Mouse (Mus musculus) C2C12 (cell line): ENCODE measurements around the gene Surf1. TPM values are rescaled to one million over a fixed set of nuclear protein-coding genes. Genes with fewer than 3 reads are reported as not detected.
"Not testable (repeated sequence)": the region's sequence is repeated elsewhere in the genome, so short reads cannot be mapped to it uniquely, and the experiment has no call there.

ENCODE experiments used
- H3K27me3 ChIP-seq: one replicate; pipeline ENCODE4 v1.6.1; 2011; ENCODE audit not compliant: control insufficient read depth, insufficient read depth, insufficient read length
- H3K36me3 ChIP-seq: one replicate; pipeline ENCODE4 v1.6.1; 2011; ENCODE audit not compliant: control insufficient read depth, insufficient read depth
- H3K4me3 ChIP-seq: one replicate; pipeline ENCODE4 v1.5.1; 2011; ENCODE audit warnings: mild to moderate bottlenecking, control low read depth; ENCODE audit not compliant: poor library complexity, insufficient read depth, severe bottlenecking
- H3K79me2 ChIP-seq: one replicate; pipeline ENCODE4 v1.6.1; 2011; ENCODE audit not compliant: control insufficient read depth, insufficient read depth
- H3K79me3 ChIP-seq: one replicate; pipeline ENCODE4 v1.6.1; 2011; ENCODE audit warnings: low read depth, control low read depth
- H3ac ChIP-seq: one replicate; pipeline ENCODE3; 2011; ENCODE audit warnings: low read depth; ENCODE audit not compliant: control insufficient read depth, insufficient read length
- CEBPB ChIP-seq: IDR thresholded peaks from one replicate; pipeline ENCODE4 v1.6.1; 2011; ENCODE audit warnings: low read depth, mild to moderate bottlenecking, control low read depth, moderate library complexity
- CTCF ChIP-seq: IDR thresholded peaks from one replicate; pipeline ENCODE4 v1.5.1; 2011; ENCODE audit not compliant: control insufficient read depth, insufficient read depth, insufficient read length
- FOSL1 ChIP-seq: IDR thresholded peaks from one replicate; pipeline ENCODE4 v1.8.0; 2011; ENCODE audit warnings: mild to moderate bottlenecking, low read length; ENCODE audit not compliant: poor library complexity, insufficient read depth, severe bottlenecking
- MAX ChIP-seq: IDR thresholded peaks from one replicate; pipeline ENCODE4 v1.6.1; 2011; ENCODE audit warnings: mild to moderate bottlenecking, control low read depth
- MYOD1 ChIP-seq: IDR thresholded peaks from one replicate; pipeline ENCODE4 v1.6.1; 2011; ENCODE audit warnings: low read depth; ENCODE audit not compliant: control insufficient read depth, insufficient read length
- MYOG ChIP-seq: IDR thresholded peaks from one replicate; pipeline ENCODE4 v1.6.1; 2011; ENCODE audit not compliant: control insufficient read depth, insufficient read length; ENCODE audit errors: extremely low read depth
- USF1 ChIP-seq: IDR thresholded peaks from one replicate; pipeline ENCODE4 v1.6.1; 2011; ENCODE audit warnings: low read depth, mild to moderate bottlenecking, control low read depth, moderate library complexity
- polyA plus RNA-seq: library from polyadenylated mRNA; unstranded; fragments of >200 nt; fragmentation: generic; extraction: Trizol; gene quantifications from one replicate; pipeline ENCODE4 v1.2.1, GENCODE M21; 2012; ENCODE audit warnings: missing spikeins

Gene Surf1
- polyA plus RNA-seq, 1 experiment = 40.8 TPM

DNA sequence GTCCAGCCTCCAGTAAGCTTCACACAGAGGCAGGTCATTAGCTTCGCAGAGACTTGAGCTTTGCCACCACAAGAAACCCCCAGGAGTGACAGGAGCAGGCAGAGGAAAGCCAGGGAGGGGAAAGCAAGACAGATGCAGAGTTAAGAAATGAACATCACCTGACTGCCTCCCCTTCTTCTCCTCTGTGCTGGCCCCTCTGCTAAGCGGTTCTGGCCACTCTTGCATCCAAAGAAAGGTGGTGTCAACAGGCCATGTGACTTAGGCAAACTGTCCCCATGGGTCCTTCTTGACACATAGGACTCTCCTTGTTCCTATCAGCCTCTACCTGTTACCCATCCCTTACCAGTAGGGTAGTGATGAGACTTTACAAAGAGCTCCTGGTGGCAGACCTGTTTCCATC is 10.4 kb downstream of the Surf1 start:
- no peaks in the 10 kb centered on the region for H3K27me3 ChIP-seq
- TF ChIP-seq MYOG = no peak
- TF ChIP-seq USF1 = no peak
- TF ChIP-seq CEBPB = no peak
- no peak for TF ChIP-seq FOSL1
- TF ChIP-seq MYOD1 = no peak
- TF ChIP-seq MAX = no peak
- H3K4me3 ChIP-seq = no peak overlapping the region
- H3ac ChIP-seq = no peak overlapping the region
- H3K79me2 ChIP-seq = peaks cover 100% of the 10 kb centered on the region
- peaks cover 49% of the 10 kb centered on the region for H3K36me3 ChIP-seq
- H3K79me3 ChIP-seq = peaks cover 61% of the 10 kb centered on the region

DNA sequence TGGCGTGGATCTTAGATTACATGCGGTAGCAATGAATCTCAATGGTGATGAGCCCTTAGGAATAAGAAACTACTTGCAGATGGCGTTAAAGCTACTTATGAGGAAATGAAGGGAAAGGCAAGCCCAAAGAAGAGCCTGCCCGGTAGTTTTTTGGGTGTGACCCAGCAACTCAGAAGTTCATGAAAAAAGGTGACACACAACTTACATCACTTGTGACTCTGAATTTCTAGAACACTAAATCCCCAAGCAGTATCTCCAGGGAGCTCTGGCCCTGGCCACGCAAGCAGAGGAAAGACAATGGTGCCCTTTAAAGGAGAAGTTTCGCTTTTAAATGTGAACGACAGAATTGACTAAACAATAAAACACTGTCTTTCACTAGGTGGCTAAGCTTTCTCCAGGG is 13.0 kb downstream of the Surf1 start:
- H3K79me3 ChIP-seq = peaks cover 55% of the 10 kb centered on the region
- H3K36me3 ChIP-seq = peaks cover 67% of the 10 kb centered on the region
- peak overlapping the region; percentile 89 for H3K4me3 ChIP-seq
- peak overlapping the region; percentile 73 for H3ac ChIP-seq
- H3K27me3 ChIP-seq = no peaks in the 10 kb centered on the region
- peaks cover 98% of the 10 kb centered on the region for H3K79me2 ChIP-seq
- TF ChIP-seq MYOD1 (no peak), MYOG (no peak), USF1 (no peak), FOSL1 (no peak), CEBPB (no peak), CTCF (no peak)

DNA sequence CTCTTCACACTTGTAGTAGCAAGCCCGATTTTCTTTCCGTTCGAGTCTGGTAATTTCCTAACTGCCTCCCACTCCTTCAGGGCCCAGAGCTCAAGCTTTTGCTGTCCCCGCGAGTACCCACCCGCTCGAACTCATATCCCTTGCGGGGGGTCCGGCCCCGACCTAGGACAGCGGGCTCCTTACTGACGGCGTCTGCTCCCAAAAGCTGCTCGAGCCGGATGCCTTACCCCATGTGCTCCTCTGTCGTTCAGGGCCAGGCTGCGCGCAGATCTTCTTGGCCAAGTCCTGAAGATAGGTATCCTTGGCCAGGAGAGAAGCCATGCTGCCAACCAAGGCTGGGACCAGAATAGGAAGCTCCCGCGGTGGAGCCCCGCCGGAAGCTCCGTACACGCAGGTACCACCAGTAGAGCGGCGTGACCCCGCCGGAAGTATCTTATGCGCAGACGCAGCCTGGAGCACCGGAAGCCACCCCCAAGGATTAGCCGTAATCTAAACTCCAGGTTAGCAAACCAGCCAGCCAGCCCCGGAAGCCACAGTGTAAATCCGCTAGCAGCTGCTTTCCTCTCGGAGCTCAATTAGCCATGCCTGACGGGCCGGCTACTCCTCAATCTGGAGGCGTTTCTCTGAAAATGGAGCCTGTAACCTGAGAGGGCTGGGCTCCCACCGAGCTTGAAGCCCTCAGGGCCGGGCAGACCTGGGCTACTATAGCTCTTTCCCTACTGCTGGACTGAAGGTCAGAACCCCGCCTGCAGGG is 13.7 kb downstream of the Surf1 start, which contains the start of gene Surf6:
TSS of gene Surf6 (minus strand) at position 413 of the 754 bp plus-strand sequence.
- TF ChIP-seq MAX (peak; percentile 86), MYOD1 (peak; percentile 66), CEBPB (no peak)
- Histone ChIP-seq H3K36me3 (peaks cover 67% of the 10 kb centered on the region), H3K27me3 (no peaks in the 10 kb centered on the region), H3K79me3 (peaks cover 49% of the 10 kb centered on the region), H3K79me2 (peaks cover 95% of the 10 kb centered on the region), H3ac (peak within 1 kb of the TSS; percentile 93), H3K4me3 (peak within 1 kb of the TSS; percentile 89)

DNA sequence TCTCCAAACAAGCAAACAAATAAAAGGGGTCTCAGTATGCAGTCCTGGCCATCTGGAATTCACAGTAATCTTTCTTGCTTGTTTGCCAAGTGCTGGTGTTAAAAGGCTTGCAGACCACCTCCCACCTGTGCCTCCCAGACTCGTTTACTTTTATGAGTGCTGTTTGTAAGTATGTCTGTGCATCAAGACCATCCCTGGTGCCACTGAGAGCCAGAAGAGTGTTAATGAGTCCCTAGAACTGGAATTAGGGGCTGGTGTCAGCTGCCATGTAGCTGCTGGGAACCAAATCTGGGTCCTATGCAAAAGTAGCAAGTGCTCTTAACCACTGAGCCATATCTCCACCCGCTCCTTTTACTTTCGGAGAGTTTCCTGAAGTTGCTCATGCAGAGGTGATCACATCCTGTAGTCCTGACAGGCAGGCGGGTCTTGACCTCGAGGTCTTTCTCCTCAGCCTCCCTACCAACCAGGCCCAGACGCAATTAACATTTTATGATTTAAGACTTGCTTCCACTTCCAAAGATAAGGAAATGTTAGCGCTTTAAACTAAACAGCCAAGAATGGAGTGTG is 14.4 kb downstream of the Surf1 start:
- peak overlapping the region; percentile 89 for H3K4me3 ChIP-seq
- H3ac ChIP-seq = peak overlapping the region; percentile 93
- no peak for TF ChIP-seq CEBPB
- TF ChIP-seq USF1 = no peak
- TF ChIP-seq MYOG = no peak
- TF ChIP-seq FOSL1 = no peak
- no peaks in the 10 kb centered on the region for H3K27me3 ChIP-seq
- H3K79me2 ChIP-seq = peaks cover 88% of the 10 kb centered on the region
- peaks cover 44% of the 10 kb centered on the region for H3K79me3 ChIP-seq
- H3K36me3 ChIP-seq = peaks cover 67% of the 10 kb centered on the region

DNA sequence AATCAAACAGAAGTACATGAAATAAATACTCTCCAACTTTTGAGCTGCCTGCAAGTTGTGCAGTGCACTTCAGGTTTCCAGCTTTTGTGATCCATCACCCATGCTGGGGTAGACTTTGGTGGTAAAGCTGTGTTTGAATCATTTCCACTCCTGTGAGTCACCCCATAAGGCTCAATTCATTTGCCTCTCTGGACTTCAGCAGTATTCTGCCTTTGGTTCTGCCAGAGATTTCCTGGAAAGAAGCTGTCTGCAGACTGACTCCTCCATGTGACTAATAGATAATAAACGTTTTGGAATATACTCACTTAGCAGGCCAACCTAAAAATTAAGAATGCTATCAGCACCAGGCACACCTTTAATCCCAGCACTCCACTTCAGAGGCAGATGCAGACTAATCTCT is 15.6 kb downstream of the Surf1 start:
- Histone ChIP-seq H3K27me3 (no peaks in the 10 kb centered on the region), H3K4me3 (no peak overlapping the region), H3ac (no peak overlapping the region), H3K79me3 (peaks cover 34% of the 10 kb centered on the region), H3K36me3 (peaks cover 67% of the 10 kb centered on the region), H3K79me2 (peaks cover 76% of the 10 kb centered on the region)
- TF ChIP-seq FOSL1 = no peak
- no peak for TF ChIP-seq CTCF
- no peak for TF ChIP-seq CEBPB
- no peak for TF ChIP-seq MYOD1
- TF ChIP-seq USF1 = no peak
- TF ChIP-seq MYOG = no peak
- no peak for TF ChIP-seq MAX

DNA sequence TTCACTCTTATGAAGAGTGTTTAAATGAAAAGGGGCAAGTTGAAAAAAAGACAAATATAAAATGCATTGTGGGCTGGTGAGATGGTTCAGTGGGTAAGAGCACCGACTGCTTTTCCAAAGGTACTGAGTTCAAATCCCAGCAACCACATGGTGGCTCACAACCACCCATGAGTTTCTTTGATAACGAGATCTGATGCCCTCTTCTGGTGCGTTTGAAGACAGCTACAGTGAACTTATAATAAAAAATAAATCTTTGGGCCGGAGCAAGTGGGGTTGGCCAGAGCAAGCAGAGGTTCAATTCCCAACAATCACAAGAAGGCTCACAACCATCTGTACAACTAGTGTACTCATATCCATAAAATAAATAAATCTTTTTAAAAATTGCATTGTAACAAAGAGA is 20.4 kb downstream of the Surf1 start:
- peaks cover 17% of the 10 kb centered on the region for H3K79me3 ChIP-seq
- H3K27me3 ChIP-seq = no peaks in the 10 kb centered on the region
- peaks cover 28% of the 10 kb centered on the region for H3K79me2 ChIP-seq
- no peak overlapping the region for H3ac ChIP-seq
- TF ChIP-seq CEBPB = no peak
- TF ChIP-seq FOSL1 = no peak
- TF ChIP-seq MAX = no peak
- TF ChIP-seq CTCF = no peak
- no peak for TF ChIP-seq USF1
- TF ChIP-seq MYOD1 = no peak
- no peak for TF ChIP-seq MYOG
- peaks cover 96% of the 10 kb centered on the region for H3K36me3 ChIP-seq
- no peak overlapping the region for H3K4me3 ChIP-seq

DNA sequence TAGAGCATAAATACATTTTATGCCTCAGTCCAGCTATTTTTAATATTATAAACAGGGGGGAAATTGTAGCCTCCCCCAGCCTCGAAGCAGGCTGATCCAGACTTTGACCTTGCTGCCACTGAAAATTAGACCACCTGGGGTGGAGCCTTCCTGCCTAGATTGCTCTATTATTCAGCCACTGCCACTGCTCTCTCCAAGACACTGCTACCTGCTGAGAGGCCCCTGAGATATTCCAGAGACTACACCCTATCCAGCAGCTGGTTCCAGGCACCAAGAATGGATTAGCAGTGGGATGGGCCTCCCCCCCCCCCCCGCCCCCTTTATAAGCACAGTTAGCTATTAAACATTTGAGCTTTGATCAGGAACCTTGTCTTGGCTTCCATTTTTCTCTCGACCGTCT is 30.2 kb downstream of the Surf1 start:
- peaks cover 26% of the 10 kb centered on the region for H3K36me3 ChIP-seq
- not testable (repeated sequence) for H3ac ChIP-seq, H3K27me3 ChIP-seq, H3K4me3 ChIP-seq, H3K79me3 ChIP-seq, H3K79me2 ChIP-seq

DNA sequence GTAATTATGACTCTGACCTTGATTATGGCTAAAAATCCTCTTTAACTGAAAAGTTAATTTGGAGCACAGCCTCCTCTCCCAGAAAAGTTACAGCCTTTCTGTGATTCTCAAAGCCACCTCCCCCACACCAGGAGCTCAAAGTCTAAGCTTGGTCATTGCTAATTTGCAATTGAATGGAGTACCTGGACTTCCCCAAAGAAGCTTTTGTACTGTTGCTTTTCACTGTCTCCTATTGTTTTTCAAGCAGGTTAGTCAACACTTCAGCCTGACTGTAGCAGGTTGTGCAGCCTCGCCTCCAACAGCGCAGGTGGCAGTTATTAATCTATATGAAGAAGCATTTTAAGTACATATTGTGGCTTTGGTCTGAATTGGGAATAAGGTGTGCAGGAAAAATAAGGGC is 30.8 kb downstream of the Surf1 start:
- H3K27me3 ChIP-seq, H3K79me2 ChIP-seq, H3ac ChIP-seq, H3K79me3 ChIP-seq, H3K4me3 ChIP-seq: not testable (repeated sequence)
- peaks cover 19% of the 10 kb centered on the region for H3K36me3 ChIP-seq
